Mouse (Mus musculus) retina, embryonic 14.5 days (tissue): ENCODE measurements around the gene Bola2.
"Not testable (repeated sequence)": the region's sequence is repeated elsewhere in the genome, so short reads cannot be mapped to it uniquely, and the experiment has no call there.

ENCODE experiments used
- DNase-seq: peaks from one replicate; pipeline ENCODE4 v3.0.0-alpha.2; 2015; ENCODE audit warnings: low spot score

Gene Bola2

GRCm38 (mm10) chr7:126708175-126708952 is 13.2 kb downstream of the Bola2 start:
- no peak for DNase-seq

GRCm38 (mm10) chr7:126710266-126710665 is 15.1 kb downstream of the Bola2 start:
- no peak for DNase-seq

- DNase-seq = no peak
These were observed 16.7 kb downstream of the Bola2 start for GRCm38 (mm10) chr7:126711910-126712309.

- no peak for DNase-seq
These were observed 20.5 kb downstream of the Bola2 start for GRCm38 (mm10) chr7:126715679-126716078.

- no peak for DNase-seq
These were observed 22.4 kb downstream of the Bola2 start for GRCm38 (mm10) chr7:126717566-126717965.

GRCm38 (mm10) chr7:126718787-126719337 is 23.7 kb downstream of the Bola2 start:
- no peak for DNase-seq

- DNase-seq = no peak
These were observed 26.4 kb downstream of the Bola2 start for GRCm38 (mm10) chr7:126721635-126722034.

- DNase-seq = no peak
These were observed 29.9 kb downstream of the Bola2 start for GRCm38 (mm10) chr7:126725077-126725476.

GRCm38 (mm10) chr7:126725667-126726066 is 30.5 kb downstream of the Bola2 start:
- DNase-seq = no peak

GRCm38 (mm10) chr7:126730256-126730789 is 35.1 kb downstream of the Bola2 start:
- DNase-seq = not testable (repeated sequence)

- DNase-seq = no peak
These were observed 40.9 kb downstream of the Bola2 start for GRCm38 (mm10) chr7:126736122-126736521.

- DNase-seq = no peak
These were observed 44.4 kb downstream of the Bola2 start for GRCm38 (mm10) chr7:126739551-126739950.

GRCm38 (mm10) chr7:126740132-126740735 is 45.0 kb downstream of the Bola2 start:
- no peak for DNase-seq

- no peak for DNase-seq
These were observed 45.8 kb downstream of the Bola2 start for GRCm38 (mm10) chr7:126740977-126741376.

GRCm38 (mm10) chr7:126741452-126741851 is 46.3 kb downstream of the Bola2 start:
- no peak for DNase-seq

- no peak for DNase-seq
These were observed 46.8 kb downstream of the Bola2 start for GRCm38 (mm10) chr7:126741964-126742482.

GRCm38 (mm10) chr7:126746066-126746465 is 50.9 kb downstream of the Bola2 start:
- no peak for DNase-seq

- DNase-seq = no peak
These were observed 51.6 kb downstream of the Bola2 start for GRCm38 (mm10) chr7:126746798-126747197.

- no peak for DNase-seq
These were observed 53.6 kb downstream of the Bola2 start for GRCm38 (mm10) chr7:126748824-126749223.
